Mouse (Mus musculus): Measurements from ENCODE around the gene 6430571L13Rik.
A peak's percentile ranks its signal among the peaks of the same experiment; 100 is the strongest.

6430571L13Rik gene

DNA sequence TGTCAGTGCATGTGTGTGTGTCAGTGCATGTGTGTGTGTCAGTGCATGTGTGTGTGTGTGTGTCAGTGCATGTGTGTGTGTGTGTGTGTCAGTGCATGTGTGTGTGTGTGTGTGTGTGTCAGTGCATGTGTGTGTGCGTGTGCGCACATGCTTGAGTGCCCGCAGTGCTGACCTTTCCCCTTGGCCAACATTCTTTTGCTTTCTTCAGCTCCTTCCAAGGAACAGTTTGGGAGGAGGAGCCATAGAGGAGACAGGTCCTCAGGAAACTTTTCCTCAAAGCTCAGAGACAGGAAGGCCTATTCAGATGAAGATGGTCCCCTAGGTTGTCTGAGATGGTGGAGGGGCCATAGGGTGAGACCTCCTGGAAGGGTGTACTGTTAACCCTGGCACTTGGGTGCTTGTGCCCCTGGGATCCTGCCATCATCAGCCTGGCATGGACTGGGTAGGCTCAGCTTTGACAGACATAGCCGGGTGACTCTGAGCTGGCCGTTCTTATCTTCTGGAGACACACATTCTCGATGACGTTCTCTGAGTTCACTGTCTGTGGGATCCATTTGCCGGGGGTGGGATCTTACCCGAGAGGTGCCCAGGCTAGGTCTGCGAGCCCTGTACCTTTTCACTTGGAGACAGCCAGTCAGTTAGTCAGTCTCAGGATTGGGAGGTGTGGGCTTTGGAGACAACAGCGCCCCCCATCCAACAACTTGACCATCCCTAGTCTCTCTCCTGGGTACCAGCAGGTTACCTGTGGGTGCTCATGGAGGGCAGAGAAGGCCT is 33.1 kb upstream of the 6430571L13Rik start:
- no peak for DNase-seq

DNA sequence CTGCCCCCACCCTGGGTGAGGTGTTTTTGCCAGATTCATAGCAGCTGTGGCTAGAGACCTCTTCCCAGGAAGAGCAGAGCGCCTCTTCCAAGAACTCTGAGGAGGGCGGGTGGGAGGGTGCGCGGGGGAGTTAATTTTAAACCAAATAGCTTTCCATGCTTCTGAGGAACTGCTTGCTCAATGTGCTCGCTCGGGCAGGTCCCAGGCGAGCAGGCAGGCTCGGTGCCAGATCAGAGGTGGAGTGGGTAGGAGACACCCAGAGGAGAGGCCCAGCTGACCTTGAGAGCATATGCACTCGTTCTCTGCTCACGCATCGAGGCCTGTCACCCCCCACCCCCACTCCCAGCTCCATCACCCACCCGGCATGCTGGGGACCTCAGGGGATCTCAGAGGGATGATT is 32.5 kb upstream of the 6430571L13Rik start:
- DNase-seq: no peak

DNA sequence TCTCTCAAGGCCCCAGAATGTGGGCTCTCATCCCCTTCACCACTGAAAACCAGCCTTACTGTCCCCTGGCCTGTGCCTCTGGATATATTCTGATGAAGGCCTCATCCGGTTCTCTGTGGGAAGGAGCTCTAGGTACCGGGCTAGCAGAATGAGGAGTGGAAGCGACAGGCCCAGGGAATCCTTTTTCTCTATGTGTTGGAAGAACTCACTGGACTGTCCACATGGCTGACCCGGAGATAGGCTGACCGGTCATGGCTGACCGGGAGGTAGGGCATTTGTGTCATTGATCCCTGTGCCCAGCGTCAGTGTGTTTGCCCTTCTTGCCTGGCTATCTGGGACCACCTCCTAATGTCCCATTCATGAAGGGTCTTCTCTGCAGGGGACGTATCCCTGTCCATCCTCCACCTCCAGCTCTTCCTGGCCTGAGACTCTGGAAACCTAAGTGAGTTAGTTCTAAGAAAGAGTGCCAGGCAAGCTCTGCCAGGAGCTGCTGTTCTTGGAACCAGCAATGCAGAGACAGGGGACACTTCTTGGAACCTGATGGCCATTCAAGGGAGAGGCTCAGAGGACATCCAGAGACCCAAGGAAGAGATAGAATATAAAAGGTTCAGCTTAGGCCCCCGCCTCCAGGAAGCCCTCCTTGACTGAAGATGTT is 31.9 kb upstream of the 6430571L13Rik start:
- no peak for DNase-seq

DNA sequence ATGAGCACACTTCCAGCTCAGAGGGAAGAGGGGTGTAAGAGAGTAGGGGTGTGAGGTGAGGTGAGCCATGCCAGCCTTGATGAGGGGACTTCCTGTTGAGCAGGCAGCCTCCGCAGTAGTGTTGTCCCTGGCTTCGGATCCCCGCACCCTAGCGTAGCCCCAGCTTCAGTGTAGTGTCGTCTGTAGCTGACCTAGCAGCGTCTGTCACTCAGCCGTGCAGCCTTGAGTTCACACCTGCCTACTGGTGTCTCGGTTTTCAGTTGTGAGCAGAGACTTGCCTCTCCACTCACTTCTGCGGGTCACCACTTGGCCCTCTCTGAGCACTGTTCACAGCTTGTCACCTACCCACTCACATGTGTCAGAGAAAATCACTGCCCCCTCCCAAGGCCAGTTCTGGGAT is 31.2 kb upstream of the 6430571L13Rik start:
- DNase-seq: no peak

DNA sequence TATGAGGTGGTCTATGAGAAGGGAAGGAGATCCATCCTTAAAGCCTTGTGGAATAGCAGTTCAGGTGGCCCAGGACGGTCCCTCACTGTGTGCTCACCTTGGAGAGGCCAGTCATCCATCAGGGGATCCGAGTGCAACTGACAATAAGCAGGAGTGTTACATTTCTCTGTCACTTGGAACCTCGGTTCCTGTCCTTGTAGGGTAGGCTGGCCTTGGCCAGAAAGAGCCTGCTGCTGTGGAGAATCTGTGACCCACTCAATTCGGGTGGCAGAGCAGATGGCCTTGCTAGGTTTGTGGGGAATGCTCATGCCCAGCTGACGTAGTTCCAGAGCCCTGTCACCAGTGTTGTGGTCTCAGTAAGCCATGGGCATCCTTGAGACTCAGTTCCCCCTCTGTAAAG is 30.8 kb upstream of the 6430571L13Rik start:
- no peak for DNase-seq

DNA sequence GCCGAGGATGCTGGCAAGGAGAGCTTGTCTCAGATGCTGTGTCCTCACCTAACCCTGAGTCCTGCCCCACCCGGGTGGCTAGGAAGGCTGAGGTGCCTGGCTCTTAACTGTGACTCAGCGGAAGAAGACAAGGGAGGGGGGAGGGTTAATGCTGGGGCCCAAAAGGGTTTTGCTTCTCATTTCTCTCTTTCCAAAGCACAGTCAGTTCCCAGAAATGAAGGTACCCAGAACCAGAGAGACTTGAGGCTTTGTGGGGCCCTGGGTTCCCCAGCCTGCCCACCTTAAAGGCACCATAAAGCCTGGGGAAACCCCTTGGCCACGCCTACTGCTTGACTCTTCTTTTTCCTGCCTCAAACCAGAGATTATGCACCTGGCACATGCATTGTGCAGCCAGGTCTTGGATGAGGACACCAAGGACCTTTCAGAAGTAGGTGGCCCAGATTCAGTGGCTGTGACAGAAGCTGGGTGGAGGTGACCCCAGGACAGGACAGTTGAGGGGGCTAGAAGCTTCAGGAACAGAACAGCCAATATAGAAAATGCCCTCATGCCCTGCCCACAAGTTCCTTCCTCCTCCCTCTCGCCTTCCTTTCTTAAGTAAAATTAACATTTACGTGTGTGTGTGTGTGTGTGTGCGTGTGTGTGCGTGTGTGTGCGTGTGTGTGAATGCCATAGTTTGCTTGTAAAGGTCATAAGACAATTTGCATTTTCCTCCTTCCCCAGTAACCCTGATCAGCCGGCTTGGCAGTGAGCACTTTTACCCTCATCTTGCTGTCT is 27.4 kb upstream of the 6430571L13Rik start:
- DNase-seq: peak; percentile 72

DNA sequence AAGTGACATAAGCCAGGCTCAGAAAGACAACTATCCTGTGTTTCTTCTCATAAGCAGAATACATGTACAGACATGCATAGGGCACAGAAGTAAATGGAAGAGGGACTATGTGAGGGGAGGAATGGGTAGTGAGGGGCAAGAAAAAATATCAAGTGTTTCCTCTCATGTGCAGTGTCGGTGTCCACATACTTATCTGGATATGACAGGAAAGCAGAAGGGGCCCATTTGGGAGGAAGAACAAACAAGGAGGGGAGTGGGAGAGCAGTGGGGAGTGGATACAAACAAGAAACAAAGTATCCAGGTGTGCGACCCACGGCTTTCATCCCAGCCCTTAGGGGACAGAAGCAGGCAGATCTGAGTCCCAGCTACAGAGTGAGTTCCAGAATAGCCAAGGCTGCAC is 26.5 kb upstream of the 6430571L13Rik start:
- no peak for DNase-seq

DNA sequence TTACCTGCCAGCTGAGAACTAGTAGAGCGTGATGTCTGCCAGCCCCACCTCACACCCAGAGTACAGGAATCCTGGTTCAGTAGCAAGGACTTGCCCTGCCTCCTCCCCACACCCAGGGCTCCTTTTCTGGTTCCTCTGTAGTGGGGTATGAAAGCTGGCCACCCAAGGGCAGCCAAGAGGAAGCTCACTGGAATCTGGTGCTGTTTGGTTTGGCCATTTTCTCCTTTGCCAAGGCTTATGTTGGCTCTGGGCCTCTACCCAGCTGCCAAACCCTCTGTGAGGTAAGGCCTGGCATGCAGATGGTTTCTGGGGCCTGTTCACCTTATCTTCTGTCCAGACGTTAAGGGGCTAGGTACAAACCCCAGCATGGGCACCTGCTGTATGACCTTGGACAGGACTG is 24.6 kb upstream of the 6430571L13Rik start:
- no peak for DNase-seq

DNA sequence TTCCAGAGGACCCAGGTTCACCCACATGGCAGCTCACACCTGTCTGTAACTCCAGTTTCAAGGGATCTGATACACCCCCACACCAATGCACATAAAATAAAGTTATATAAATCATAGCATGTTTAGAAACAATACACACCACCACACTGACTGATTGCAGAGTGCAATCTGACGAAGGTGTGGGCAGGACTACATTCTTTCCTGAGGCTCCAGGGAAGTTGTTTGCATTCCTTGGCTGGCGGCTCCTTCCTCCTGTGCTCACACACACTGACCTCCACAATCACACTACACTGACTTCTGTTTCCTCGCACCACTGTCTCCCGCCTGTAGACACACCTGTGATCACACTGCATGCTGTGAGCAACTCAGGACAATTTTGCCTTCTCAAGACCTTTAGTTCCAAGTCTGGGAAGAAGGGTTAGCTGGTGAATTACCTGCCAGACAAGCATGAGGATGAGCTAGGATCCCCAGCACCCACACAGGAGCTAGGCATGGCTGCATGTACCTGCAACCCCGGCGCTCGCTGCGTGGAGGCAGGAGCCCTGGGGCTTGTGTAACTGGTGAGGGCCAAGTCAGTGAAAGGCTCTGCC is 17.8 kb upstream of the 6430571L13Rik start:
- DNase-seq: no peak

GRCm38 (mm10) chr9:107323558-107323957 is 16.8 kb upstream of the 6430571L13Rik start:
- DNase-seq: peak; percentile 42

GRCm38 (mm10) chr9:107324799-107325561 is 15.4 kb upstream of the 6430571L13Rik start:
- no peak for DNase-seq

DNA sequence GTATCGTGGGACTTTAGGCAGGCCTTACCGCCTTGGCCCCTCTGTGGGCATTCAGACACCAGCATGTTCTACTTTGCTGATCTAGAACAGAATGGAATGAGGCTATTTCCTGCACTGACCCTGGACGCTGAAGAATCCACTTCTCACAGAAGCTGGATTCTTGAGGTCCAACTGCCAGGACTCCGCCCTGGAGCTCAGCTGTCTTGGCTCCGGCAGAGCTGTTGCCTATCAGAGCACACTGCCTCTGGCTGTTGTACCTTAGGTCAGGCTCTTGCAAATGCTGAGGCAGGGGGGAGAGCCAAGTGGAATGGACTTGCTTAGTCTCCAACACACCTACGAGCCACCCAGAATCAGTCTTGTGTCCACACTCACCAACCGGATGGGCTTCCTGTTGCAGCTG is 14.5 kb upstream of the 6430571L13Rik start:
- DNase-seq: no peak

GRCm38 (mm10) chr9:107327879-107328620 is 12.4 kb upstream of the 6430571L13Rik start:
- DNase-seq: no peak

DNA sequence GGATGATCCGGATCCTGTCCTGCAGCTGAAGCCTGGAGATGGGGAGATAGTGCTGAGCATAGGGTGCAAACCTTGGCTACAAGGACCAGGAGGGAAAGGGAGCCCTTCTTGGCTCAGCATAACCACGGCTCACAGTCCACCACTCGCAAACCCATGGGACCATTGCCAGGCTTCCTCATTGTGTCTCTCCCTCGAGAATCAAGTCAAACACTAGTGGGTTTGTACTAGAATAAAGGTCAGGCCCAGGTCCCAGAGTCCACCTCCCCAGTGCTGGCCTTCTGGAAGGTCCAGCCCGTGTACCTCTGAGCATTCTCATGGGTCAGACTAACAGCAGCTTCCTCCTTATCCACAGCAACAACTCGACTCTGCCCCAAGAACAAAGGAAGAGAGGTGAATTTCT is 9.6 kb upstream of the 6430571L13Rik start:
- no peak for DNase-seq

DNA sequence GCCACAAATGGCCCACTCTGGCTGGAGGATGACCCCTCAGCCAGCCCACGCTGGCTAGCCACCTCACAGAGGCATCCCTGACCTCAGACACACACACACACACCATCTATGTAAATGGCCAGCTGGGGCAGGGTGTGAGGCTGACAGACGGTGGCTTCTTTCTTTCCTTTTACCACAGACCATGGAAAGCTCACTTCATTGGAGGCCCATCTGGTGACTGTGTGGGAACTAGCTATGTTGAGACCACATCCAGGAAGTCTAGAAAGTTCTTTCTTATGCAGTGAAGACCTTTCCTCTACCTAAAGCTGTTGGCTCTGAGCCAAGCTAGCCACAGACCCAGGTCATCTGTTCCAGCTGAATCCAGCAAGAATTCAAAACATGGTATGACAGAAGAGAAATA is 6.7 kb upstream of the 6430571L13Rik start:
- DNase-seq: no peak

DNA sequence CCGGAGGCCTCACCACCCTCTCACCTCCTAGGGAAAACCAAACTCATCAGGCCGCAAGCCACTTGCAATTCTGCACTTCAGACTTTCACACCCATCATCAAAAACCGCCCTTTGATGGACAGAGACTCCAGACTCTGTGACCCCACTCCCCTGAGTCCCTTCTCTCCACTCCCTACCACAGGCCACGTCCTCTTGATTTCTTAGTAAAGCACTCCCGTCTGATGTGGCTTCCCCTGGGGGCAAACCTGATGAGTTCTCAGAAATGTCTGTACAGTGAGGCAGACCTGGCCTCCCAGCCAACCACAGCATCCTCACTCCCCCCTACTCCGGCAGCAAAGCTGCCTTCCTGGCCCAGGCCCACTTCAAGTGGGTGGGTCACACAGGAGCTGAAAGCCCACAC is 6.0 kb upstream of the 6430571L13Rik start:
- peak; percentile 45 for DNase-seq

DNA sequence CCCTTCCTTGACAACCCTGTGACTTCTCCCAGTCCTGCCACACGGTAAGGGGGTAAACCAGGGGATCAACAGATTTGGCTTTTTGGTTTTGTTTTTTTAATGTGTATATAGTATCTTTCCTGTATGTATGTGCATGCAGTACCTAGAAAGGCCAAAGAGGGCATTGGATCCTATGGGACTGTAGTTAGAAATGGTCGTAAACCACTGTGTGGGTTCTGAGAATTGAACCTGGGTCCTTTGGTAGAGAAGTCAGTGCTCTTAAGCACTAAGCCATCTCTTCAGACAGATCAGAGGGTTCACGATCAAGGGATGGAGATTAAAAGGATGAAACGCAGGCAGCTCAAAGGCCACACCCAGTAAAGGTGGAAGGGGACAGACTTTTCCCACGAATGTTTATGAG is 5.4 kb upstream of the 6430571L13Rik start:
- DNase-seq: no peak

GRCm38 (mm10) chr9:107335909-107336308 is 4.5 kb upstream of the 6430571L13Rik start:
- DNase-seq: peak; percentile 85

GRCm38 (mm10) chr9:107336386-107336785 is 4.0 kb upstream of the 6430571L13Rik start:
- no peak for DNase-seq

DNA sequence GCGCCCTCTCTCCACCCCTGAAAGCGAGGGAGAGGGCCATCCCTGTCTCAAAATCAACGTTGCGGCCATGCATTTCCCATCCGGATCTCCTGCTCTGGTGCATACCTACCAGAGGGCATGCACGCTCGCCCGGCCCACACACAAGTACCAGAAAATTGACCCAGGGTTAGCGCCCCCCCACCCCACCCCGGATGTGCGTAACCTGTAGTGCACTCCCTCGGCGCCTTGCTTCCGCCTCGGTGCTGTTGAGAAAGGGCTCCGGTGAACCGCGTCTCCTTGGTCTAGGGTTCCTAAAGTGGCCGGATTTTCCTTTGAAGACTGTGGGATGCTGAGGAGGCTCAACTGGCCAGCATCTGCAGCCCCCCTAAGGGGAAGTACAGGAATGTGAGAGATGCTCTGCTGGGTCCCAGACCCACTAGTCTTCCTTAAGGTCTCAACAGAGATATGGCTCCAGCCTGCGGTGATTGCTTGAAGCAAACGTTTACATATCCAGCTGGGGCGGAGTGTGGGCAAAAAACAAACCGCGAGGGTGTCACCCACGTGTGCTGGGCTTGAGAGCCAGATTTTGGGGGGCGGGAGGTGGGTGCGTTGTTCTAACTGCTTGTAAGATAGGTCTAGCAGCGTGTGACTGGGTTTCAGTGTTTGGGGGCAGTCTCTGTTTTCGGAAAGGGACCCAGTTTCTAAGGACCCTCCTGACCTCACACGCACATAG is 2.1 kb upstream of the 6430571L13Rik start, which contains the start of gene Hemk1:
Hemk1 (minus strand) TSS at position 179 of the 712 bp plus-strand sequence.
- DNase-seq: peak; percentile 85

All from thymus, postnatal 4 days (tissue).